In genomic region chr1:87798306-87798705, GRCm38 (mm10) we compare ENCODE assay signal across 16 mouse cellular contexts. TPM values are rescaled to one million over a fixed set of nuclear protein-coding genes. Genes with fewer than 3 reads are reported as not detected.
DNase-seq lines count a peak whose midpoint lies in the region; ATAC-seq and TF ChIP-seq lines count a peak whose summit lies in the region.
"Had no signal": no experiment of that assay in that cellular context is flagged by ENCODE, and none has a peak within 500 bp of the region (broad histone marks: within the 10 kb centered on the region; RNA-seq: fewer than 3 reads in every experiment).

No protein-coding gene starts in this region.

- 32% methylated on average over 2 of the region's 2 CpGs for WGBS in liver, adult 2 months
- WGBS in liver, embryonic 12.5 days (ENCODE audit: insufficient replicate concordance) = 73% methylated on average over 2 of the region's 2 CpGs
- WGBS in midbrain, embryonic 11.5 days = 90% methylated on average over 2 of the region's 2 CpGs

- H3K27ac ChIP-seq in liver, adult 2 months (replicated peaks; ENCODE audit: insufficient read depth, low read depth, low read length) = peak overlapping the region; percentile 86
- no peak overlapping the region for H3K27ac ChIP-seq in liver, embryonic 12.5 days
- no peak overlapping the region for H3K27ac ChIP-seq in midbrain, embryonic 11.5 days (ENCODE audit: low read depth, low read length)
- H3K27ac ChIP-seq: embryonic facial prominence, embryonic 13.5 days; hindbrain, postnatal 0 days; limb, embryonic 15.5 days; neural tube, embryonic 12.5 days had no signal

- no peaks in the 10 kb centered on the region for H3K36me3 ChIP-seq in liver, adult 2 months (ENCODE audit: control insufficient read depth, insufficient read depth, low read length)
- H3K36me3 ChIP-seq in liver, embryonic 12.5 days = peaks cover 29% of the 10 kb centered on the region
- H3K36me3 ChIP-seq in midbrain, embryonic 11.5 days (ENCODE audit: control insufficient read depth, insufficient read depth, low read length) = no peaks in the 10 kb centered on the region

- no peak overlapping the region for H3K9ac ChIP-seq in liver, adult 2 months (ENCODE audit: low read depth, low read length)
- H3K9ac ChIP-seq in liver, embryonic 12.5 days = no peak overlapping the region
- H3K9ac ChIP-seq in midbrain, embryonic 11.5 days (ENCODE audit: low read length) = no peak overlapping the region
- H3K9ac ChIP-seq: embryonic facial prominence, embryonic 13.5 days; limb, embryonic 15.5 days; neural tube, embryonic 12.5 days had no signal

- ATAC-seq in liver, embryonic 12.5 days = no peak
- no peak for ATAC-seq in monocyte, adult 5-6 weeks (replicated peaks; ENCODE audit: insufficient number of reproducible peaks, low FRiP score, low TSS enrichment, poor library complexity, severe bottlenecking)
- no peak for ATAC-seq in midbrain, embryonic 11.5 days (ENCODE audit: low FRiP score)
- ATAC-seq: forebrain, embryonic 14.5 days; hindbrain, postnatal 0 days; lung, postnatal 0 days had no signal

- peak; percentile 48 for DNase-seq in adrenal gland, adult 8-10 months
- DNase-seq in adrenal gland, adult 18-20 months (ENCODE audit: low spot score in 2 of 2) = no peak
- peak; percentile 96 for DNase-seq in liver, adult 2 months (ENCODE audit: extremely low read depth, low read depth, low spot score)
- peak; percentile 49 to 55 for DNase-seq in cerebellum, postnatal 25 days
- DNase-seq in skeletal muscle tissue, adult 2 months (ENCODE audit: low read depth, low spot score) = peak; percentile 22
- no peak for DNase-seq in midbrain, embryonic 11.5 days (ENCODE audit: low spot score, missing footprints)
- DNase-seq: kidney, adult 9 months; midbrain, embryonic 14.5 days had no signal

- no peak overlapping the region for H3K4me3 ChIP-seq in liver, adult 2 months (ENCODE audit: insufficient read depth, low read depth, low read length)
- H3K4me3 ChIP-seq in liver, embryonic 12.5 days = no peak overlapping the region
- H3K4me3 ChIP-seq in midbrain, embryonic 11.5 days (ENCODE audit: low read depth, low read length) = no peak overlapping the region
- H3K4me3 ChIP-seq: embryonic facial prominence, embryonic 13.5 days; limb, embryonic 15.5 days; neural tube, embryonic 12.5 days had no signal

- TF ChIP-seq CTCF in liver, adult 2 months (IDR thresholded peaks at IDR 0.05; ENCODE audit: low read depth, low read length) = no peak

- H3K27me3 ChIP-seq in liver, adult 2 months (ENCODE audit: control insufficient read depth, insufficient read depth, low read length) = no peaks in the 10 kb centered on the region
- H3K27me3 ChIP-seq in liver, embryonic 12.5 days (replicated peaks) = no peaks in the 10 kb centered on the region
- no peaks in the 10 kb centered on the region for H3K27me3 ChIP-seq in midbrain, embryonic 11.5 days (ENCODE audit: control insufficient read depth, insufficient read depth, low read length)
- H3K27me3 ChIP-seq: embryonic facial prominence, embryonic 13.5 days; limb, embryonic 15.5 days; neural tube, embryonic 12.5 days had no signal

- peaks cover 20% of the 10 kb centered on the region for H3K4me1 ChIP-seq in liver, adult 2 months (ENCODE audit: control insufficient read depth, insufficient read depth, low read length)
- H3K4me1 ChIP-seq in liver, embryonic 12.5 days = no peaks in the 10 kb centered on the region
- no peaks in the 10 kb centered on the region for H3K4me1 ChIP-seq in midbrain, embryonic 11.5 days (ENCODE audit: control insufficient read depth, insufficient read depth, low read length)
- H3K4me1 ChIP-seq: embryonic facial prominence, embryonic 13.5 days; limb, embryonic 15.5 days; neural tube, embryonic 12.5 days had no signal

- TF ChIP-seq POLR2A in liver, adult 2 months (IDR thresholded peaks at IDR 0.05; ENCODE audit: extremely low read depth, insufficient read depth, low read length) = no peak

- H3K4me2 ChIP-seq in liver, embryonic 12.5 days = no peak overlapping the region
- no peak overlapping the region for H3K4me2 ChIP-seq in midbrain, embryonic 11.5 days
- H3K4me2 ChIP-seq: embryonic facial prominence, embryonic 13.5 days; limb, embryonic 15.5 days; neural tube, embryonic 12.5 days had no signal

- no peaks in the 10 kb centered on the region for H3K79me2 ChIP-seq in liver, adult 2 months (ENCODE audit: control insufficient read depth, insufficient read depth, low read length)

- H3K9me3 ChIP-seq in liver, embryonic 12.5 days (replicated peaks) = no peaks in the 10 kb centered on the region
- H3K9me3 ChIP-seq in midbrain, embryonic 11.5 days (ENCODE audit: control insufficient read depth, low read length) = no peaks in the 10 kb centered on the region
- H3K9me3 ChIP-seq: embryonic facial prominence, embryonic 13.5 days; limb, embryonic 15.5 days; neural tube, embryonic 12.5 days had no signal

RNA-seq across cellular contexts. Expression of gene Sag, which starts 5.2 kb away (rescaled TPM):
- total RNA-seq in adrenal gland, adult 8-10 months (2022) = 1 to 10 TPM; 2.6 to 4.7 (median 2.9) TPM
- total RNA-seq in adrenal gland, adult 18-20 months (2021) = 1 to 10 TPM; 1.3 to 2.4 TPM
- 0.09 and 0.27 TPM in 2 replicates for total RNA-seq in liver, adult 2 months (2014; rRNA removed)
- 0.15 TPM in 1 of 2 replicates, not detected in the other for polyA plus RNA-seq in liver, adult 2 months (2012; rRNA removed)
- polyA plus RNA-seq in liver, embryonic 12.5 days (2016; fragmentation: Nextera tagmentation; extraction: Ambion mirVana) = 1.4 and 1.5 TPM in 2 replicates
- 2.8 to 3.6 TPM (median 3.5 TPM) in 3 replicates for total RNA-seq in monocyte, adult 5-6 weeks (2017)
- polyA plus RNA-seq in midbrain, embryonic 11.5 days (2014; fragmentation: Nextera tagmentation; extraction: Ambion mirVana) = 1.2 and 1.5 TPM in 2 replicates

RNA-seq across cellular contexts. Expression of gene Atg16l1, which starts 42.6 kb away (rescaled TPM):
- total RNA-seq in adrenal gland, adult 8-10 months (2022) = 10 to 100 TPM; 30.1 to 46.9 (median 34.6) TPM
- 10 to 100 TPM; 35.8 to 36.8 TPM for total RNA-seq in adrenal gland, adult 18-20 months (2021)
- total RNA-seq in liver, adult 2 months (2014; rRNA removed) = 30.5 and 33.2 TPM in 2 replicates
- polyA plus RNA-seq in liver, adult 2 months (2012; rRNA removed) = 17.6 and 23.1 TPM in 2 replicates
- polyA plus RNA-seq in liver, embryonic 12.5 days (2016; fragmentation: Nextera tagmentation; extraction: Ambion mirVana) = 19.5 and 21.9 TPM in 2 replicates
- 81.4 to 101 TPM (median 99.5 TPM) in 3 replicates for total RNA-seq in monocyte, adult 5-6 weeks (2017)
- 33.7 and 35.3 TPM in 2 replicates for polyA plus RNA-seq in midbrain, embryonic 11.5 days (2014; fragmentation: Nextera tagmentation; extraction: Ambion mirVana)

RNA-seq across cellular contexts. Expression of gene Dgkd, which starts 54.8 kb away (rescaled TPM):
- 10 to 100 TPM; 38.9 to 56.4 (median 54.5) TPM for total RNA-seq in adrenal gland, adult 8-10 months (2022)
- total RNA-seq in adrenal gland, adult 18-20 months (2021) = 10 to 100 TPM; 54.6 to 74.6 TPM
- 12.4 and 14.8 TPM in 2 replicates for total RNA-seq in liver, adult 2 months (2014; rRNA removed)
- 7.1 and 9.6 TPM in 2 replicates for polyA plus RNA-seq in liver, adult 2 months (2012; rRNA removed)
- polyA plus RNA-seq in liver, embryonic 12.5 days (2016; fragmentation: Nextera tagmentation; extraction: Ambion mirVana) = 19.9 and 20.4 TPM in 2 replicates
- total RNA-seq in monocyte, adult 5-6 weeks (2017) = 98.9 to 146 TPM (median 146 TPM) in 3 replicates
- polyA plus RNA-seq in midbrain, embryonic 11.5 days (2014; fragmentation: Nextera tagmentation; extraction: Ambion mirVana) = 34.1 and 35.3 TPM in 2 replicates

Comparison
In these comparisons a context has a peak if more than half of its experiments do, and no peak if none do; other contexts are left out.
1. DNase-seq: peak in adrenal gland, adult 8-10 months (single experiment), liver, adult 2 months (single experiment), cerebellum, postnatal 25 days (2 of 2) and skeletal muscle tissue, adult 2 months (single experiment); none in adrenal gland, adult 18-20 months (0 of 2) and midbrain, embryonic 11.5 days (single experiment).